Mouse (Mus musculus) neural tube, embryonic 11.5 days (tissue): ENCODE measurements around the gene Tbcc. TPM values are rescaled to one million over a fixed set of nuclear protein-coding genes. Genes with fewer than 3 reads are reported as not detected.

Experiments
- ATAC-seq: fragments of 200-750 bp; cut with Nextera tagmentation; 2 replicates; pipeline ENCODE4 v1.8.0; 2017; ENCODE audit warnings: moderate number of reproducible peaks, mild to moderate bottlenecking, moderate TSS enrichment, moderate library complexity; ENCODE audit not compliant: insufficient read depth, low FRiP score, low TSS enrichment
- DNase-seq: peaks from one replicate; pipeline ENCODE4 v3.0.0-alpha.2; 2015; ENCODE audit warnings: low spot score
- H3K27ac ChIP-seq: fragments of 300-500 bp; sonication (generic); 2 replicates; pipeline ENCODE4 v1.5.1; 2014; ENCODE audit warnings: low read depth, mild to moderate bottlenecking, low read length
- H3K27me3 ChIP-seq: fragments of 300-500 bp; sonication (generic); 2 replicates; pipeline ENCODE4 v1.6.1; 2014; ENCODE audit warnings: mild to moderate bottlenecking, low read length, mixed read lengths; ENCODE audit not compliant: control insufficient read depth, insufficient read depth
- H3K36me3 ChIP-seq: fragments of 300-500 bp; sonication (generic); 2 replicates; pipeline ENCODE4 v1.6.1; 2014; ENCODE audit warnings: mild to moderate bottlenecking, low read length, moderate library complexity, mixed read lengths; ENCODE audit not compliant: control insufficient read depth, insufficient read depth
- H3K4me1 ChIP-seq: fragments of 300-500 bp; sonication (generic); 2 replicates; pipeline ENCODE4 v1.6.1; 2014; ENCODE audit warnings: low read length, mixed read lengths; ENCODE audit not compliant: control insufficient read depth, insufficient read depth
- H3K4me2 ChIP-seq: fragments of 300-500 bp; sonication (generic); 2 replicates; pipeline ENCODE4 v1.6.1; 2014; ENCODE audit warnings: low read depth, mild to moderate bottlenecking, moderate library complexity
- H3K4me3 ChIP-seq: fragments of 300-500 bp; sonication (generic); 2 replicates; pipeline ENCODE4 v1.5.1; 2014; ENCODE audit warnings: low read depth, low read length
- H3K9ac ChIP-seq: fragments of 300-500 bp; sonication (generic); 2 replicates; pipeline ENCODE4 v1.6.1; 2014; ENCODE audit warnings: mild to moderate bottlenecking, low read length
- H3K9me3 ChIP-seq: fragments of 300-500 bp; sonication (generic); 2 replicates; pipeline ENCODE4 v1.6.1; 2016; ENCODE audit warnings: low read length; ENCODE audit not compliant: control insufficient read depth
- WGBS: fragments of 180-500 bp; shearing (Covaris S2); extraction: QIAGEN DNeasy Blood & Tissue Kit; methylation state at CpG from one replicate; pipeline ENCODE4 v1.1.7; 2014; 5-methylcytosine and 5-hydroxymethylcytosine counted together
- polyA plus RNA-seq: library from polyadenylated mRNA; unstranded; fragments of >200 nt; fragmentation: Nextera tagmentation; extraction: Ambion mirVana; gene quantifications from 2 replicates; pipeline ENCODE4 v1.2.1, GENCODE M21; 2014

Tbcc gene
- polyA plus RNA-seq, 1 experiment from 2014 or later, result 79.0 TPM

GRCm38 (mm10) chr17:46854096-46854495 lies 36.4 kb upstream of the Tbcc start:
- H3K9me3 ChIP-seq, result no peaks in the 10 kb centered on the region
- ATAC-seq, result no peak
- peaks cover 5% of the 10 kb centered on the region; the same call in 1 of the 2 replicates for H3K4me1 ChIP-seq
- WGBS, result 88% methylated on average over 7 of the region's 7 CpGs
- H3K36me3 ChIP-seq, result no peaks in the 10 kb centered on the region
- DNase-seq, result no peak
- no peaks in the 10 kb centered on the region for H3K27me3 ChIP-seq
- no peak overlapping the region for H3K27ac ChIP-seq
- H3K4me2 ChIP-seq, result no peak overlapping the region
- no peak overlapping the region for H3K9ac ChIP-seq
- H3K4me3 ChIP-seq, result 0 out of 2 replicates have a peak overlapping the region, but pooled peaks have one; percentile 0

- no peak overlapping the region; the same call in 1 of the 2 replicates for H3K9ac ChIP-seq
- no peaks in the 10 kb centered on the region for H3K27me3 ChIP-seq
- H3K27ac ChIP-seq, result no peak overlapping the region
- 0 out of 2 replicates have a peak overlapping the region, but pooled peaks have one; percentile 0 for H3K4me3 ChIP-seq
- H3K36me3 ChIP-seq, result no peaks in the 10 kb centered on the region
- no peaks in the 10 kb centered on the region for H3K9me3 ChIP-seq
- peaks cover 7% of the 10 kb centered on the region; the same call in 1 of the 2 replicates for H3K4me1 ChIP-seq
- WGBS, result 87% methylated on average over 8 of the region's 8 CpGs
- ATAC-seq (no peak), DNase-seq (no peak)
- H3K4me2 ChIP-seq, result no peak overlapping the region; the same call in 1 of the 2 replicates
Observed at GRCm38 (mm10) chr17:46854640-46855110, 35.8 kb upstream of the Tbcc start.

- Histone ChIP-seq H3K27ac (no peak overlapping the region), H3K4me2 (peak overlapping the region; percentile 65), H3K9ac (peak overlapping the region; percentile 100), H3K36me3 (no peaks in the 10 kb centered on the region), H3K4me1 (peaks cover 7% of the 10 kb centered on the region; the same call in 1 of the 2 replicates), H3K4me3 (peak overlapping the region; percentile 92), H3K9me3 (no peaks in the 10 kb centered on the region), H3K27me3 (no peaks in the 10 kb centered on the region)
- DNase-seq (no peak), ATAC-seq (no peak)
- 74% methylated on average over 15 of the region's 15 CpGs for WGBS
Observed at GRCm38 (mm10) chr17:46855328-46856106, 35.0 kb upstream of the Tbcc start.

- Histone ChIP-seq H3K4me1 (peaks cover 7% of the 10 kb centered on the region; the same call in 1 of the 2 replicates), H3K27ac (peak overlapping the region; percentile 100), H3K4me3 (peak overlapping the region; percentile 92), H3K9ac (peak overlapping the region; percentile 100), H3K36me3 (no peaks in the 10 kb centered on the region), H3K4me2 (peak overlapping the region; percentile 65), H3K27me3 (no peaks in the 10 kb centered on the region), H3K9me3 (no peaks in the 10 kb centered on the region)
- no peak for DNase-seq
- ATAC-seq, result no peak
- WGBS, result 26% methylated on average over 4 of the region's 4 CpGs
Observed at GRCm38 (mm10) chr17:46856107-46856388, 34.4 kb upstream of the Tbcc start.

- Histone ChIP-seq H3K4me1 (peaks cover 7% of the 10 kb centered on the region; the same call in 1 of the 2 replicates), H3K36me3 (no peaks in the 10 kb centered on the region), H3K9me3 (no peaks in the 10 kb centered on the region), H3K4me2 (peak overlapping the region; percentile 65), H3K9ac (peak overlapping the region; percentile 100), H3K27ac (peak overlapping the region; percentile 100), H3K27me3 (no peaks in the 10 kb centered on the region), H3K4me3 (peak overlapping the region; percentile 92)
- DNase-seq (peak; percentile 77), ATAC-seq (peak; percentile 29; the same call in 1 of the 2 replicates)
- under 1% methylated on average over 85 of the region's 87 CpGs for WGBS
Observed at GRCm38 (mm10) chr17:46856471-46857360, 33.8 kb upstream of the Tbcc start.

- 0% methylated on average over 24 of the region's 52 CpGs for whole genome bisulfite sequencing
- Histone ChIP-seq H3K27ac (peak overlapping the region; percentile 100), H3K27me3 (no peaks in the 10 kb centered on the region), H3K4me3 (peak overlapping the region; percentile 92), H3K4me1 (peaks cover 7% of the 10 kb centered on the region; the same call in 1 of the 2 replicates), H3K9me3 (no peaks in the 10 kb centered on the region), H3K4me2 (peak overlapping the region; percentile 65), H3K36me3 (no peaks in the 10 kb centered on the region), H3K9ac (peak overlapping the region; percentile 100)
- DNase-seq, result peak; percentile 86
- ATAC-seq, result peak; percentile 72
Observed at GRCm38 (mm10) chr17:46857361-46857902, 33.1 kb upstream of the Tbcc start.

- H3K4me1 ChIP-seq, result peaks cover 7% of the 10 kb centered on the region; the same call in 1 of the 2 replicates
- WGBS, result under 1% methylated on average over 48 of the region's 65 CpGs
- DNase-seq (peak; percentile 80), ATAC-seq (peak; percentile 48)
- peak within 1 kb of the TSS; percentile 92 for H3K4me3 ChIP-seq
- peak within 1 kb of the TSS; percentile 100 for H3K27ac ChIP-seq
- peak within 1 kb of the TSS; percentile 65 for H3K4me2 ChIP-seq
- no peaks in the 10 kb centered on the region for H3K36me3 ChIP-seq
- H3K27me3 ChIP-seq, result no peaks in the 10 kb centered on the region
- no peaks in the 10 kb centered on the region for H3K9me3 ChIP-seq
- peak within 1 kb of the TSS; percentile 100 for H3K9ac ChIP-seq
Observed at GRCm38 (mm10) chr17:46857903-46858748, 32.4 kb upstream of the Tbcc start, which contains the start of gene Bicral. TSS of gene Bicral (minus strand) at chr17:46858482.
